Mouse (Mus musculus) midbrain, embryonic 15.5 days (tissue): ENCODE data around the gene Amot. TPM values are rescaled to one million over a fixed set of nuclear protein-coding genes. Genes with fewer than 3 reads are reported as not detected.

Experiments used
- ATAC-seq: fragments of 200-750 bp; cut with Nextera tagmentation; replicated peaks from 2 replicates; pipeline ENCODE4 v1.8.0; 2017; ENCODE audit warnings: moderate TSS enrichment
- H3K27ac ChIP-seq: fragments of 300-500 bp; sonication (generic); 2 replicates; pipeline ENCODE4 v1.5.1; 2015; ENCODE audit warnings: mild to moderate bottlenecking, inconsistent platforms
- H3K27me3 ChIP-seq: fragments of 300-500 bp; sonication (generic); replicated peaks from 2 replicates; pipeline ENCODE4 v1.6.1; 2015; ENCODE audit warnings: inconsistent platforms
- H3K36me3 ChIP-seq: fragments of 300-500 bp; sonication (generic); replicated peaks from 2 replicates; pipeline ENCODE4 v1.6.1; 2015; ENCODE audit warnings: inconsistent platforms
- H3K4me1 ChIP-seq: fragments of 300-500 bp; sonication (generic); 2 replicates; pipeline ENCODE4 v1.6.1; 2015; ENCODE audit warnings: inconsistent platforms
- H3K4me2 ChIP-seq: fragments of 300-500 bp; sonication (generic); 2 replicates; pipeline ENCODE4 v1.6.1; 2015; ENCODE audit warnings: inconsistent platforms, mild to moderate bottlenecking, moderate library complexity
- H3K4me3 ChIP-seq: fragments of 300-500 bp; sonication (generic); 2 replicates; pipeline ENCODE4 v1.5.1; 2015; ENCODE audit warnings: mild to moderate bottlenecking, inconsistent platforms
- H3K9ac ChIP-seq: fragments of 300-500 bp; sonication (generic); 2 replicates; pipeline ENCODE4 v1.6.1; 2015; ENCODE audit warnings: mild to moderate bottlenecking, inconsistent platforms
- H3K9me3 ChIP-seq: fragments of 300-500 bp; sonication (generic); 2 replicates; pipeline ENCODE4 v1.6.1; 2016; ENCODE audit warnings: inconsistent platforms
- WGBS: fragments of 180-500 bp; shearing (Covaris S2); methylation state at CpG from one replicate; pipeline ENCODE4 v1.1.7; 2015; ENCODE audit warnings: mixed read lengths; 5-methylcytosine and 5-hydroxymethylcytosine counted together
- polyA plus RNA-seq: library from polyadenylated mRNA; unstranded; fragments of >200 nt; fragmentation: Nextera tagmentation; extraction: Ambion mirVana; gene quantifications from 2 replicates; pipeline ENCODE4 v1.2.1, GENCODE M21; 2015

Gene Amot
- polyA plus RNA-seq, 1 experiment from 2014 or later, result 9.8 TPM

GRCm38 (mm10) chrX:145499101-145499500 is 5.9 kb downstream of the Amot start:
- Histone ChIP-seq H3K9ac (no peak overlapping the region), H3K9me3 (no peaks in the 10 kb centered on the region), H3K27me3 (no peaks in the 10 kb centered on the region), H3K4me1 (no peaks in the 10 kb centered on the region), H3K27ac (no peak overlapping the region), H3K4me2 (no peak overlapping the region), H3K36me3 (no peaks in the 10 kb centered on the region), H3K4me3 (no peak overlapping the region)
- ATAC-seq, result no peak
- WGBS, result 64% methylated on average over 2 of the region's 2 CpGs

- H3K27me3 ChIP-seq, result no peaks in the 10 kb centered on the region
- WGBS, result 83% methylated on average over 4 of the region's 4 CpGs
Observed at GRCm38 (mm10) chrX:145498691-145499090, 6.3 kb downstream of the Amot start.

GRCm38 (mm10) chrX:145497486-145497885 is 7.5 kb downstream of the Amot start:
- Histone ChIP-seq H3K27ac (no peak overlapping the region), H3K9me3 (no peaks in the 10 kb centered on the region), H3K27me3 (no peaks in the 10 kb centered on the region), H3K9ac (no peak overlapping the region), H3K4me3 (no peak overlapping the region), H3K36me3 (no peaks in the 10 kb centered on the region), H3K4me2 (no peak overlapping the region), H3K4me1 (no peaks in the 10 kb centered on the region)
- WGBS, result 93% methylated on average over 6 of the region's 6 CpGs
- ATAC-seq, result no peak

More at GRCm38 (mm10) chrX:145498691-145499090, 6.3 kb downstream of the Amot start:
- H3K4me3 ChIP-seq, result no peak overlapping the region
- ATAC-seq, result no peak
- no peak overlapping the region for H3K4me2 ChIP-seq
- no peaks in the 10 kb centered on the region for H3K9me3 ChIP-seq
- H3K9ac ChIP-seq, result no peak overlapping the region
- H3K27ac ChIP-seq, result no peak overlapping the region
- H3K36me3 ChIP-seq, result no peaks in the 10 kb centered on the region
- no peaks in the 10 kb centered on the region for H3K4me1 ChIP-seq

GRCm38 (mm10) chrX:145495381-145495780 is 9.6 kb downstream of the Amot start:
- H3K27ac ChIP-seq, result no peak overlapping the region
- no peak overlapping the region for H3K4me2 ChIP-seq
- WGBS, result 90% methylated on average over 4 of the region's 4 CpGs
- H3K4me3 ChIP-seq, result no peak overlapping the region
- ATAC-seq, result no peak
- H3K9ac ChIP-seq, result no peak overlapping the region
- no peaks in the 10 kb centered on the region for H3K36me3 ChIP-seq
- H3K27me3 ChIP-seq, result no peaks in the 10 kb centered on the region
- H3K9me3 ChIP-seq, result no peaks in the 10 kb centered on the region
- no peaks in the 10 kb centered on the region for H3K4me1 ChIP-seq

- 88% methylated on average over 1 of the region's 1 CpGs for WGBS
- no peak for ATAC-seq
- no peaks in the 10 kb centered on the region for H3K36me3 ChIP-seq
- no peak overlapping the region for H3K4me3 ChIP-seq
- no peak overlapping the region for H3K9ac ChIP-seq
- H3K27ac ChIP-seq, result no peak overlapping the region
- no peaks in the 10 kb centered on the region for H3K4me1 ChIP-seq
- no peaks in the 10 kb centered on the region for H3K27me3 ChIP-seq
- H3K9me3 ChIP-seq, result no peaks in the 10 kb centered on the region
- H3K4me2 ChIP-seq, result no peak overlapping the region
Observed at GRCm38 (mm10) chrX:145490821-145491220, 14.2 kb downstream of the Amot start.

GRCm38 (mm10) chrX:145490417-145490816 is 14.6 kb downstream of the Amot start:
- WGBS, result 75% methylated on average over 3 of the region's 3 CpGs
- no peaks in the 10 kb centered on the region for H3K4me1 ChIP-seq
- H3K4me2 ChIP-seq, result no peak overlapping the region
- ATAC-seq, result no peak
- no peaks in the 10 kb centered on the region for H3K27me3 ChIP-seq
- H3K4me3 ChIP-seq, result no peak overlapping the region
- H3K36me3 ChIP-seq, result no peaks in the 10 kb centered on the region
- no peak overlapping the region for H3K9ac ChIP-seq
- H3K27ac ChIP-seq, result no peak overlapping the region
- H3K9me3 ChIP-seq, result no peaks in the 10 kb centered on the region

GRCm38 (mm10) chrX:145489950-145490349 is 15.0 kb downstream of the Amot start:
- whole genome bisulfite sequencing, result 88% methylated on average over 5 of the region's 5 CpGs
- no peak for ATAC-seq
- Histone ChIP-seq H3K27me3 (no peaks in the 10 kb centered on the region), H3K9ac (no peak overlapping the region), H3K4me3 (no peak overlapping the region), H3K9me3 (no peaks in the 10 kb centered on the region), H3K27ac (no peak overlapping the region), H3K4me2 (no peak overlapping the region), H3K36me3 (no peaks in the 10 kb centered on the region), H3K4me1 (no peaks in the 10 kb centered on the region)

GRCm38 (mm10) chrX:145485495-145485894 is 19.5 kb downstream of the Amot start:
- Histone ChIP-seq H3K4me3 (no peak overlapping the region), H3K36me3 (no peaks in the 10 kb centered on the region), H3K4me1 (no peaks in the 10 kb centered on the region), H3K4me2 (no peak overlapping the region), H3K27me3 (no peaks in the 10 kb centered on the region), H3K9me3 (no peaks in the 10 kb centered on the region), H3K9ac (no peak overlapping the region), H3K27ac (no peak overlapping the region)
- ATAC-seq, result no peak
- 74% methylated on average over 4 of the region's 4 CpGs for WGBS

GRCm38 (mm10) chrX:145483486-145484055 is 21.4 kb downstream of the Amot start:
- Histone ChIP-seq H3K36me3 (no peaks in the 10 kb centered on the region), H3K9ac (no peak overlapping the region), H3K4me3 (no peak overlapping the region), H3K9me3 (no peaks in the 10 kb centered on the region), H3K4me2 (no peak overlapping the region), H3K27me3 (no peaks in the 10 kb centered on the region), H3K27ac (no peak overlapping the region), H3K4me1 (no peaks in the 10 kb centered on the region)
- ATAC-seq, result no peak
- 79% methylated on average over 7 of the region's 7 CpGs for WGBS

- no peak overlapping the region for H3K9ac ChIP-seq
- H3K36me3 ChIP-seq, result no peaks in the 10 kb centered on the region
- H3K9me3 ChIP-seq, result no peaks in the 10 kb centered on the region
- WGBS, result 84% methylated on average over 5 of the region's 5 CpGs
- no peak for ATAC-seq
- H3K4me1 ChIP-seq, result no peaks in the 10 kb centered on the region
- H3K4me3 ChIP-seq, result no peak overlapping the region
- no peaks in the 10 kb centered on the region for H3K27me3 ChIP-seq
- no peak overlapping the region for H3K4me2 ChIP-seq
- no peak overlapping the region for H3K27ac ChIP-seq
Observed at GRCm38 (mm10) chrX:145482383-145482782, 22.6 kb downstream of the Amot start.

- WGBS, result 85% methylated on average over 10 of the region's 10 CpGs
Observed at GRCm38 (mm10) chrX:145479942-145480341, 25.0 kb downstream of the Amot start.

GRCm38 (mm10) chrX:145477725-145478194 is 27.2 kb downstream of the Amot start:
- Histone ChIP-seq H3K36me3 (no peaks in the 10 kb centered on the region), H3K4me2 (no peak overlapping the region), H3K9me3 (no peaks in the 10 kb centered on the region), H3K27me3 (no peaks in the 10 kb centered on the region), H3K9ac (no peak overlapping the region), H3K4me3 (no peak overlapping the region), H3K4me1 (no peaks in the 10 kb centered on the region), H3K27ac (no peak overlapping the region)
- 66% methylated on average over 3 of the region's 3 CpGs for WGBS
- ATAC-seq, result no peak

More at GRCm38 (mm10) chrX:145479942-145480341, 25.0 kb downstream of the Amot start:
- H3K9me3 ChIP-seq, result no peaks in the 10 kb centered on the region
- H3K27ac ChIP-seq, result no peak overlapping the region
- no peak overlapping the region for H3K9ac ChIP-seq
- no peaks in the 10 kb centered on the region for H3K4me1 ChIP-seq
- ATAC-seq, result no peak
- H3K27me3 ChIP-seq, result no peaks in the 10 kb centered on the region
- no peak overlapping the region for H3K4me3 ChIP-seq
- H3K4me2 ChIP-seq, result no peak overlapping the region
- H3K36me3 ChIP-seq, result no peaks in the 10 kb centered on the region

- no peak overlapping the region for H3K27ac ChIP-seq
Observed at GRCm38 (mm10) chrX:145477003-145477724, 27.8 kb downstream of the Amot start.

More at GRCm38 (mm10) chrX:145477003-145477724, 27.8 kb downstream of the Amot start:
- no peak overlapping the region for H3K9ac ChIP-seq
- H3K4me3 ChIP-seq, result no peak overlapping the region
- H3K27me3 ChIP-seq, result no peaks in the 10 kb centered on the region
- 63% methylated on average over 5 of the region's 5 CpGs for WGBS
- no peaks in the 10 kb centered on the region for H3K9me3 ChIP-seq
- no peak for ATAC-seq
- H3K36me3 ChIP-seq, result no peaks in the 10 kb centered on the region
- no peak overlapping the region for H3K4me2 ChIP-seq
- H3K4me1 ChIP-seq, result no peaks in the 10 kb centered on the region
